Mouse (Mus musculus): ENCODE results near the gene C5ar1.
"Not testable (repeated sequence)": the region's sequence is repeated elsewhere in the genome, so short reads cannot be mapped to it uniquely, and the experiment has no call there.

Gene C5ar1

GRCm38 (mm10) chr7:16274922-16275890, 15.9 kb upstream of the C5ar1 start:
- DNase-seq = no peak

GRCm38 (mm10) chr7:16273766-16274140, 14.4 kb upstream of the C5ar1 start:
- DNase-seq = peak; percentile 73 to 83

GRCm38 (mm10) chr7:16273081-16273765, 13.9 kb upstream of the C5ar1 start, which contains the start of gene Inafm1:
TSS of gene Inafm1 (minus strand) at chr7:16273617.
- peak; percentile 85 for DNase-seq

- DNase-seq = peak; percentile 57 to 62
Measured at GRCm38 (mm10) chr7:16272681-16273080, 13.3 kb upstream of the C5ar1 start.

GRCm38 (mm10) chr7:16271139-16271538, 11.8 kb upstream of the C5ar1 start:
- DNase-seq = no peak

- DNase-seq = peak; percentile 45 to 56
Measured at GRCm38 (mm10) chr7:16266593-16266992, 7.3 kb upstream of the C5ar1 start.

GRCm38 (mm10) chr7:16265856-16266255, 6.5 kb upstream of the C5ar1 start:
- DNase-seq = no peak

GRCm38 (mm10) chr7:16263843-16264242, 4.5 kb upstream of the C5ar1 start:
- DNase-seq = peak; percentile 44

GRCm38 (mm10) chr7:16263015-16263787, 3.9 kb upstream of the C5ar1 start:
- peak; percentile 85 to 88 for DNase-seq

GRCm38 (mm10) chr7:16261097-16261496, 1.8 kb upstream of the C5ar1 start:
- DNase-seq = no peak

- DNase-seq = no peak
Measured at GRCm38 (mm10) chr7:16257830-16258229, 1.5 kb downstream of the C5ar1 start.

GRCm38 (mm10) chr7:16255963-16256362, 3.4 kb downstream of the C5ar1 start:
- not testable (repeated sequence) for DNase-seq

GRCm38 (mm10) chr7:16254195-16254594, 5.1 kb downstream of the C5ar1 start:
- DNase-seq = no peak

GRCm38 (mm10) chr7:16250687-16251086, 8.7 kb downstream of the C5ar1 start:
- DNase-seq = no peak

- no peak for DNase-seq
Measured at GRCm38 (mm10) chr7:16245958-16246357, 13.4 kb downstream of the C5ar1 start.

- DNase-seq = no peak
Measured at GRCm38 (mm10) chr7:16244067-16244466, 15.3 kb downstream of the C5ar1 start, which contains the start of gene C5ar2. TSS of gene C5ar2 (minus strand) at chr7:16244154.

GRCm38 (mm10) chr7:16242198-16242597, 17.1 kb downstream of the C5ar1 start:
- DNase-seq = no peak

GRCm38 (mm10) chr7:16241787-16242186, 17.6 kb downstream of the C5ar1 start:
- DNase-seq = no peak

GRCm38 (mm10) chr7:16240978-16241303, 18.4 kb downstream of the C5ar1 start:
- no peak for DNase-seq

GRCm38 (mm10) chr7:16240281-16240977, 18.9 kb downstream of the C5ar1 start:
- DNase-seq = peak in 1 of 2 experiments; percentile 8

GRCm38 (mm10) chr7:16239554-16239997, 19.8 kb downstream of the C5ar1 start:
- DNase-seq = peak; percentile 77 to 80

- DNase-seq = no peak
Measured at GRCm38 (mm10) chr7:16229869-16230268, 29.5 kb downstream of the C5ar1 start.
